Mouse (Mus musculus) cerebellum, postnatal 36 days (tissue): Measurements from ENCODE around the gene Aqp5.

ENCODE experiments used
- DNase-seq, 2 experiments: peaks; one replicate each; pipeline ENCODE4 v3.0.0; 2021 to 2022; ENCODE audit warnings: mixed read lengths in 2 of 2

The Aqp5 gene

DNA sequence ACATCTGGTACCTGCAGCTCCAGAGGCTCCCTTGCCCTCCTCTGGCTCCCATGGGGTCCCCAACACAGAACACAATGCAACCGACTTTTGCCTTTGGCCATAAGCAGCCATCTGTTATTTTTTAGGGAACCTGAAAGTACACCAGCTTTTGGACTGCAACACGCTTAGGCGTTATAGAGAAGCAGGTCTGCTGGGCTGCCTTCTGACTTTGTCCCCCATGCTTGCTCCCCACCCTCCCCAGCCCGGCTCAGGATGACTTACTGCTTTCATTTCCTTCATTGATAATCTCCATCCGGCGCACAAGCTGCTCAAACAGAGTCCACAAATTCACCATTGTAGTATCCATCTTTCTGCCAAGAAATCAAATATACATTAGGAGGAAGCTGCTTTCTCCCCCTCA is 52.0 kb downstream of the Aqp5 start:
- no peak for DNase-seq

- no peak for DNase-seq
These were observed 53.2 kb downstream of the Aqp5 start for GRCm38 (mm10) chr15:99643832-99644231.
